Mouse (Mus musculus) kidney, postnatal 0 days (tissue): Measurements from ENCODE around the gene Ddx5. TPM values are rescaled to one million over a fixed set of nuclear protein-coding genes. Genes with fewer than 3 reads are reported as not detected.

Experiments
- ATAC-seq: fragments of 200-750 bp; cut with Nextera tagmentation; replicated peaks from 2 replicates; pipeline ENCODE4 v1.8.0; 2017; ENCODE audit warnings: low read depth, moderate number of reproducible peaks, moderate TSS enrichment, moderate library complexity; ENCODE audit not compliant: low FRiP score
- DNase-seq: peaks from one replicate; pipeline ENCODE4 v3.0.0-alpha.2; 2016; ENCODE audit warnings: low spot score
- H3K27ac ChIP-seq: fragments of 300-500 bp; sonication (generic); 2 replicates; pipeline ENCODE4 v1.5.1; 2014; ENCODE audit warnings: mild to moderate bottlenecking
- H3K27me3 ChIP-seq: fragments of 300-500 bp; sonication (generic); 2 replicates; pipeline ENCODE4 v1.6.1; 2014; ENCODE audit warnings: low read length, mixed read lengths; ENCODE audit not compliant: insufficient read depth
- H3K36me3 ChIP-seq: fragments of 300-500 bp; sonication (generic); 2 replicates; pipeline ENCODE4 v1.6.1; 2014; ENCODE audit warnings: low read length, mixed read lengths; ENCODE audit not compliant: insufficient read depth
- H3K4me1 ChIP-seq: fragments of 300-500 bp; sonication (generic); replicated peaks from 2 replicates; pipeline ENCODE4 v1.6.1; 2014; ENCODE audit warnings: antibody characterized with exemption, low read length, mixed read lengths; ENCODE audit not compliant: insufficient read depth
- H3K4me2 ChIP-seq: fragments of 300-500 bp; sonication (generic); 2 replicates; pipeline ENCODE4 v1.6.1; 2014; ENCODE audit warnings: mild to moderate bottlenecking, low read length, moderate library complexity, mixed read lengths
- H3K4me3 ChIP-seq: fragments of 300-500 bp; sonication (generic); replicated peaks from 2 replicates; pipeline ENCODE4 v1.5.1; 2014; ENCODE audit warnings: low read depth, low read length
- H3K9ac ChIP-seq: fragments of 300-500 bp; sonication (generic); 2 replicates; pipeline ENCODE4 v1.6.1; 2014; ENCODE audit warnings: low read depth, low read length
- H3K9me3 ChIP-seq: fragments of 300-500 bp; sonication (generic); replicated peaks from 2 replicates; pipeline ENCODE4 v1.6.1; 2016; ENCODE audit warnings: low read length, inconsistent platforms, mixed read lengths
- CTCF ChIP-seq: IDR thresholded peaks from 2 replicates; pipeline ENCODE4 v1.5.1; 2016; ENCODE audit warnings: antibody characterized with exemption, low read depth, mild to moderate bottlenecking, moderate library complexity
- WGBS: fragments of 180-500 bp; shearing (Covaris S2); extraction: QIAGEN DNeasy Blood & Tissue Kit; methylation state at CpG from one replicate; pipeline ENCODE4 v1.1.7; 2014; 5-methylcytosine and 5-hydroxymethylcytosine counted together
- polyA plus RNA-seq: library from polyadenylated mRNA; unstranded; fragments of >200 nt; fragmentation: Nextera tagmentation; extraction: Ambion mirVana; gene quantifications from 2 replicates; pipeline ENCODE4 v1.2.1, GENCODE M21; 2015

Ddx5 gene
- polyA plus RNA-seq, 1 experiment from 2014 or later, result 297 TPM

- 83% methylated on average over 10 of the region's 10 CpGs for WGBS
- Histone ChIP-seq H3K4me3 (no peak overlapping the region), H3K9ac (no peak overlapping the region), H3K4me1 (no peaks in the 10 kb centered on the region), H3K9me3 (no peaks in the 10 kb centered on the region), H3K36me3 (peaks cover 55% of the 10 kb centered on the region), H3K27ac (no peak overlapping the region), H3K4me2 (no peak overlapping the region), H3K27me3 (no peaks in the 10 kb centered on the region)
- no peak for DNase-seq
- TF ChIP-seq CTCF, result no peak
- ATAC-seq, result no peak
Measured at GRCm38 (mm10) chr11:106802069-106802627, 13.2 kb upstream of the Ddx5 start.

- peaks cover 43% of the 10 kb centered on the region for H3K36me3 ChIP-seq
Measured at GRCm38 (mm10) chr11:106795679-106796078, 6.7 kb upstream of the Ddx5 start.

GRCm38 (mm10) chr11:106793846-106794245 is 4.9 kb upstream of the Ddx5 start:
- Histone ChIP-seq H3K4me2 (no peak overlapping the region), H3K9ac (no peak overlapping the region), H3K4me3 (no peak overlapping the region), H3K4me1 (no peaks in the 10 kb centered on the region), H3K36me3 (peaks cover 30% of the 10 kb centered on the region), H3K9me3 (no peaks in the 10 kb centered on the region), H3K27me3 (no peaks in the 10 kb centered on the region), H3K27ac (no peak overlapping the region)
- TF ChIP-seq CTCF, result peak; percentile 44
- 74% methylated on average over 4 of the region's 4 CpGs for WGBS
- DNase-seq (no peak), ATAC-seq (no peak)

More at GRCm38 (mm10) chr11:106795679-106796078, 6.7 kb upstream of the Ddx5 start:
- ATAC-seq, result peak; percentile 51; the same call in 1 of the 2 replicates
- Histone ChIP-seq H3K9me3 (no peaks in the 10 kb centered on the region), H3K4me3 (no peak overlapping the region), H3K4me1 (no peaks in the 10 kb centered on the region), H3K27me3 (no peaks in the 10 kb centered on the region), H3K27ac (peak overlapping the region; percentile 64), H3K4me2 (no peak overlapping the region), H3K9ac (no peak overlapping the region)
- TF ChIP-seq CTCF, result no peak
- peak; percentile 57 for DNase-seq
- WGBS, result 33% methylated on average over 9 of the region's 9 CpGs

GRCm38 (mm10) chr11:106789649-106790048 is 664 bp upstream of the Ddx5 start:
- H3K9me3 ChIP-seq, result no peaks in the 10 kb centered on the region
- peaks cover 28% of the 10 kb centered on the region for H3K36me3 ChIP-seq
- H3K27ac ChIP-seq, result peak overlapping the region; percentile 99
- DNase-seq (peak; percentile 54), ATAC-seq (no peak)
- H3K4me3 ChIP-seq, result peak overlapping the region; percentile 95
- 1% methylated on average over 6 of the region's 6 CpGs for WGBS
- no peaks in the 10 kb centered on the region for H3K4me1 ChIP-seq
- H3K4me2 ChIP-seq, result peak overlapping the region; percentile 85
- no peaks in the 10 kb centered on the region for H3K27me3 ChIP-seq
- peak overlapping the region; percentile 96 for H3K9ac ChIP-seq
- TF ChIP-seq CTCF, result no peak

GRCm38 (mm10) chr11:106788026-106788774 is 785 bp downstream of the Ddx5 start:
- Histone ChIP-seq H3K4me3 (peak overlapping the region; percentile 95), H3K27ac (peak overlapping the region; percentile 99), H3K4me2 (peak overlapping the region; percentile 85), H3K9me3 (no peaks in the 10 kb centered on the region), H3K4me1 (no peaks in the 10 kb centered on the region), H3K9ac (peak overlapping the region; percentile 96), H3K27me3 (no peaks in the 10 kb centered on the region), H3K36me3 (peaks cover 32% of the 10 kb centered on the region)
- peak; percentile 74 for ATAC-seq
- peak; percentile 99 for DNase-seq
- under 1% methylated on average over 62 of the region's 79 CpGs for WGBS
- no peak for TF ChIP-seq CTCF

- H3K9ac ChIP-seq, result peak overlapping the region; percentile 96
- ATAC-seq (peak; percentile 26), DNase-seq (peak; percentile 95)
- H3K36me3 ChIP-seq, result peaks cover 37% of the 10 kb centered on the region
- peak overlapping the region; percentile 99 for H3K27ac ChIP-seq
- H3K4me1 ChIP-seq, result no peaks in the 10 kb centered on the region
- no peaks in the 10 kb centered on the region for H3K9me3 ChIP-seq
- peak overlapping the region; percentile 66 for H3K4me2 ChIP-seq
- no peaks in the 10 kb centered on the region for H3K27me3 ChIP-seq
- under 1% methylated on average over 64 of the region's 65 CpGs for WGBS
- H3K4me3 ChIP-seq, result peak overlapping the region; percentile 95
- no peak for TF ChIP-seq CTCF
Measured at GRCm38 (mm10) chr11:106787131-106788025, 1.6 kb downstream of the Ddx5 start.
